Mouse (Mus musculus) limb, embryonic 11.5 days (tissue): ENCODE measurements around the gene Mettl7b. TPM values are rescaled to one million over a fixed set of nuclear protein-coding genes. Genes with fewer than 3 reads are reported as not detected.
"Not testable (repeated sequence)": the region's sequence is repeated elsewhere in the genome, so short reads cannot be mapped to it uniquely, and the experiment has no call there.

Source experiments
- ATAC-seq: fragments of 200-750 bp; cut with Nextera tagmentation; 2 replicates; pipeline ENCODE4 v1.8.0; 2017; ENCODE audit warnings: low read depth; ENCODE audit not compliant: insufficient number of reproducible peaks, low FRiP score, low TSS enrichment
- DNase-seq: peaks from one replicate; pipeline ENCODE4 v3.0.0-alpha.2; 2015; ENCODE audit warnings: low spot score
- H3K27ac ChIP-seq: fragments of 300-500 bp; sonication (generic); replicated peaks from 2 replicates; pipeline ENCODE4 v1.5.1; 2014; ENCODE audit warnings: low read depth, mild to moderate bottlenecking, low read length
- H3K27me3 ChIP-seq: fragments of 300-500 bp; sonication (generic); 2 replicates; pipeline ENCODE4 v1.6.1; 2014; ENCODE audit warnings: mild to moderate bottlenecking, low read length, mixed read lengths; ENCODE audit not compliant: control insufficient read depth, insufficient read depth
- H3K36me3 ChIP-seq: fragments of 300-500 bp; sonication (generic); 2 replicates; pipeline ENCODE4 v1.6.1; 2014; ENCODE audit warnings: mild to moderate bottlenecking, low read length, moderate library complexity, mixed read lengths; ENCODE audit not compliant: control insufficient read depth, insufficient read depth
- H3K4me1 ChIP-seq: fragments of 300-500 bp; sonication (generic); 2 replicates; pipeline ENCODE4 v1.6.1; 2014; ENCODE audit warnings: low read length, mixed read lengths; ENCODE audit not compliant: control insufficient read depth, insufficient read depth
- H3K4me2 ChIP-seq: fragments of 300-500 bp; sonication (generic); 2 replicates; pipeline ENCODE4 v1.6.1; 2014; ENCODE audit warnings: low read depth, mild to moderate bottlenecking, moderate library complexity; ENCODE audit not compliant: severe bottlenecking
- H3K4me3 ChIP-seq: fragments of 300-500 bp; sonication (generic); 2 replicates; pipeline ENCODE4 v1.5.1; 2014; ENCODE audit warnings: low read depth, low read length
- H3K9ac ChIP-seq: fragments of 300-500 bp; sonication (generic); 2 replicates; pipeline ENCODE4 v1.6.1; 2014; ENCODE audit warnings: mild to moderate bottlenecking, low read length
- H3K9me3 ChIP-seq: fragments of 300-500 bp; sonication (generic); 2 replicates; pipeline ENCODE4 v1.6.1; 2016; ENCODE audit warnings: low read length; ENCODE audit not compliant: control insufficient read depth
- WGBS: fragments of 180-500 bp; shearing (Covaris S2); extraction: QIAGEN DNeasy Blood & Tissue Kit; methylation state at CpG from one replicate; pipeline ENCODE4 v1.1.7; 2014; 5-methylcytosine and 5-hydroxymethylcytosine counted together
- polyA plus RNA-seq: library from polyadenylated mRNA; unstranded; fragments of >200 nt; fragmentation: Nextera tagmentation; extraction: Ambion mirVana; gene quantifications from 2 replicates; pipeline ENCODE4 v1.2.1, GENCODE M21; 2014

The Mettl7b gene
- polyA plus RNA-seq: not detected in 2 replicates

- Histone ChIP-seq H3K9ac (no peak within 1 kb of the TSS), H3K27me3 (no peaks in the 10 kb centered on the region), H3K4me1 (no peaks in the 10 kb centered on the region), H3K4me3 (no peak within 1 kb of the TSS), H3K4me2 (no peak within 1 kb of the TSS), H3K9me3 (no peaks in the 10 kb centered on the region), H3K27ac (no peak within 1 kb of the TSS), H3K36me3 (no peaks in the 10 kb centered on the region)
- 88% methylated on average over 12 of the region's 12 CpGs for WGBS
- no peak for DNase-seq
- ATAC-seq: no peak
Measured at GRCm38 (mm10) chr10:128960590-128961584, at the start of gene Mettl7b. TSS of gene Mettl7b (minus strand) at chr10:128960988.

GRCm38 (mm10) chr10:129010288-129010841 is 49.6 kb upstream of the Mettl7b start, which contains the start of gene Olfr763:
TSS of gene Olfr763 (plus strand) at chr10:129010791.
- ATAC-seq (no peak), DNase-seq (no peak)
- no peaks in the 10 kb centered on the region for H3K4me1 ChIP-seq
- WGBS: 64% methylated on average over 2 of the region's 2 CpGs
- H3K4me2 ChIP-seq: no peak within 1 kb of the TSS
- H3K9ac ChIP-seq: no peak within 1 kb of the TSS
- no peak within 1 kb of the TSS for H3K27ac ChIP-seq
- H3K9me3 ChIP-seq: no peaks in the 10 kb centered on the region
- H3K36me3 ChIP-seq: no peaks in the 10 kb centered on the region
- no peaks in the 10 kb centered on the region for H3K27me3 ChIP-seq
- H3K4me3 ChIP-seq: no peak within 1 kb of the TSS

GRCm38 (mm10) chr10:129004032-129004920 is 43.5 kb upstream of the Mettl7b start:
- Histone ChIP-seq H3K36me3 (no peaks in the 10 kb centered on the region), H3K9ac (no peak overlapping the region), H3K27me3 (no peaks in the 10 kb centered on the region), H3K4me2 (no peak overlapping the region), H3K4me1 (no peaks in the 10 kb centered on the region), H3K4me3 (no peak overlapping the region), H3K27ac (no peak overlapping the region), H3K9me3 (no peaks in the 10 kb centered on the region)
- ATAC-seq (no peak), DNase-seq (no peak)
- WGBS: 82% methylated on average over 14 of the region's 14 CpGs

GRCm38 (mm10) chr10:128996523-128997040 is 35.8 kb upstream of the Mettl7b start:
- H3K36me3 ChIP-seq: no peaks in the 10 kb centered on the region
- H3K4me1 ChIP-seq: no peaks in the 10 kb centered on the region
- 80% methylated on average over 4 of the region's 4 CpGs for WGBS
- no peak overlapping the region for H3K4me3 ChIP-seq
- 0 out of 2 replicates have a peak, but pooled peaks have one; percentile 39 for ATAC-seq
- H3K4me2 ChIP-seq: no peak overlapping the region
- no peak overlapping the region for H3K9ac ChIP-seq
- no peak for DNase-seq
- H3K27ac ChIP-seq: no peak overlapping the region
- no peaks in the 10 kb centered on the region for H3K27me3 ChIP-seq
- no peaks in the 10 kb centered on the region for H3K9me3 ChIP-seq

- Histone ChIP-seq H3K27ac (no peak overlapping the region), H3K4me2 (no peak overlapping the region), H3K36me3 (no peaks in the 10 kb centered on the region), H3K9me3 (no peaks in the 10 kb centered on the region), H3K4me1 (no peaks in the 10 kb centered on the region), H3K9ac (no peak overlapping the region), H3K4me3 (no peak overlapping the region), H3K27me3 (no peaks in the 10 kb centered on the region)
- DNase-seq (no peak), ATAC-seq (peak; percentile 26; the same call in 1 of the 2 replicates)
- 100% methylated on average over 1 of the region's 1 CpGs for WGBS
Measured at GRCm38 (mm10) chr10:128995796-128996195, 35.0 kb upstream of the Mettl7b start.

GRCm38 (mm10) chr10:128990994-128991393 is 30.2 kb upstream of the Mettl7b start:
- no peak overlapping the region for H3K4me3 ChIP-seq
- DNase-seq (no peak), ATAC-seq (no peak)
- no peak overlapping the region for H3K9ac ChIP-seq
- H3K9me3 ChIP-seq: no peaks in the 10 kb centered on the region
- H3K4me2 ChIP-seq: no peak overlapping the region
- no peaks in the 10 kb centered on the region for H3K36me3 ChIP-seq
- no peaks in the 10 kb centered on the region for H3K4me1 ChIP-seq
- H3K27me3 ChIP-seq: no peaks in the 10 kb centered on the region
- H3K27ac ChIP-seq: no peak overlapping the region

GRCm38 (mm10) chr10:128990129-128990850 is 29.5 kb upstream of the Mettl7b start:
- not testable (repeated sequence) for H3K4me2 ChIP-seq

More at GRCm38 (mm10) chr10:128990129-128990850, 29.5 kb upstream of the Mettl7b start:
- not testable (repeated sequence) for H3K4me1 ChIP-seq, H3K4me3 ChIP-seq, H3K9ac ChIP-seq, H3K9me3 ChIP-seq, H3K27me3 ChIP-seq, H3K27ac ChIP-seq, DNase-seq, H3K36me3 ChIP-seq, ATAC-seq
- 72% methylated on average over 7 of the region's 10 CpGs for WGBS
